Mouse (Mus musculus): Measurements from ENCODE around the gene Tbpl1. TPM values are rescaled to one million over a fixed set of nuclear protein-coding genes. Genes with fewer than 3 reads are reported as not detected.

Tbpl1 gene
- polyA plus RNA-seq, 1 experiment from 2014 or later = 52.7 TPM

DNA sequence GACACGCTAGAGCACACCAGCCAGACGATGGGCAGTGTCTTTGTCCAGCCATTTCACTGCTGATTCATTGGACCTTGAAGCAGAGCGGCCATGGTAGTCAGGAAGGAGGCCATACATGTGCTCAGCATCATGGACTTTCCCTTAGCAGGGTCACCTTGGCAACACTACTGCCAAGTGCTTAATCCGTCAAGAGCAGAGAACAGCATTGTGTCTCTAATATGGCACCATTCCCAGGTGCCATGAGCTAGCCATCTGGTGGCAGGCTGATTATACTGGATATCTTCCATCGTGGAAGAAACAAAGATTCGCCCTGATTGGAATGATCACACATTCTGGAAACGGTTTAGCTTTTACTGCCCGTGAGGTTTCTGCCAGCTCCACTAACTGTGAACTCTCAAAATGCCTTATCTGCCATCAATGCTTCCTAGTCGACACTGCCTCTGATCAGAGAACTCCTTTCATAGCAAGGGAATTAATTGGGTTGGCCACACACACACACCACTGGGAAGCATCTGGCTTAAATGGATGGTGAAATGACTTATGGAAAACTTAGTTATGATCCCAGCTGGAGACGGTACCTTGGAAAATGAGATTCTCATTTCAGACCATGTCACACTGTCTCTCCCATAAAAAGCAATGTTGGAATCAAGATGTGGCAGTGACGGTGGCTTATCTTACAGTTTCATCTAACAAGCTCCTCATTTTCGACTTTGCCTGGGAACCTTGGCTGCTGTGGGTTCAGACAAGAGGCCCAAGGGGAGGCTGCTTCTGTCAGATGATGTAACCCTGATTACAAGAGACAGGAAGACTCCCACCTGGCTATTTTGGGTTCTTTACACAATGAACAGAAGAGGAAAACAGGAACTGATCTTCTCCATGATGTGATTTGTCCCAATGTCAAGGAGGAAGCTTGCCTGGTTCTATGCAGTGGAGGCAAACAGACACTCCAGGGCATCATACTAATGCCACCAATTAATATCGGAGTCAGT lies 14.9 kb upstream of the Tbpl1 start:
- Histone ChIP-seq H3K4me2 (ENCODE audit: low read depth, low read length) (no peak overlapping the region), H3K9ac (ENCODE audit: low read length) (no peak overlapping the region), H3K27ac (ENCODE audit: low read length) (no peak overlapping the region), H3K36me3 (ENCODE audit: control insufficient read depth, insufficient read depth, low read length) (no peaks in the 10 kb centered on the region), H3K4me1 (ENCODE audit: control insufficient read depth, insufficient read depth, low read length) (peaks cover 5% of the 10 kb centered on the region; the same call in 1 of the 2 replicates), H3K4me3 (replicated peaks; ENCODE audit: low read length) (no peak overlapping the region), H3K27me3 (ENCODE audit: control insufficient read depth, insufficient read depth, low read length) (no peaks in the 10 kb centered on the region), H3K9me3 (replicated peaks; ENCODE audit: control insufficient read depth, low read length) (no peaks in the 10 kb centered on the region)
- WGBS = 63% methylated on average over 13 of the region's 13 CpGs
- ATAC-seq (ENCODE audit: insufficient read depth, low FRiP score) = no peak

DNA sequence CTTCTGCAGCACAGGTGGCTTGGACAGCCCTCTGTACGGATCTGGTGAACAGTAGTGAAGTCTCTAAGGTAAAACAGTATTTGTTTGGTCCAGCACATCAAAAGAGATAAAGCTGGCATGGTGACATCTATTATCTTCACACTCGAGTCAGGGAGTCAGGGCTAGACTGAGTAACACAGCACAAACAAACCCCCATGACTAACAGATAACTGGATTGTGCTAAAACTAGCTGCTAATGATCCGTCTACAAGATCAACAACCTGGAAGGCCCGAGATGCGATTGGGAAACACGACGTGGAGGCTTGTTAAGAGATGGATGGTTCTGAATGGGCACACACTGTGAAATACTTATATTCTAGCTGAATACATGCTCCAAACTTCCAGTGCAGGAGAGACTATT lies 14.2 kb upstream of the Tbpl1 start:
- WGBS = 51% methylated on average over 7 of the region's 7 CpGs
- H3K4me3 ChIP-seq (replicated peaks; ENCODE audit: low read length) = no peak overlapping the region

DNA sequence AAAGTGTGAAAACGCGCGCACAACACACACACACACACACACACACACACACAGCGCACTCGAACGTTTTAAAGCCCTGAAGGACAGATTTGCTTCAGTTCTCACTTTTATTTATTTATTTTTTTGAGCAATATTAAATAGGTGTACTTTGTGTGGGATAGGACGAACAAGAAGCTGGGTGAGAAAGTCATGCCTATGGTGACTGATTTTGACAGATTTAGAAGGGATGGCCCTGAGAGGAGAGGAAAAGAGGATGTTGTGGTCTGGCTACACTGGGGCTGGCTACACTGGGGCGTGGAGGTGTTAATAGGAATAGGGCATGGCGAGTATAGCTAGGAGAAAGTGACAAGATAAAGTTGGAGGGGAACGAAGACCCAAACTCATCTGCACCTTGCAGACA lies 443 bp upstream of the Tbpl1 start:
- no peak for ATAC-seq (ENCODE audit: insufficient read depth, low FRiP score)
- no peaks in the 10 kb centered on the region for H3K9me3 ChIP-seq (replicated peaks; ENCODE audit: control insufficient read depth, low read length)
- peak overlapping the region; percentile 86; the same call in 1 of the 2 replicates for H3K27ac ChIP-seq (ENCODE audit: low read length)
- H3K9ac ChIP-seq (ENCODE audit: low read length) = peak overlapping the region; percentile 94
- no peaks in the 10 kb centered on the region for H3K27me3 ChIP-seq (ENCODE audit: control insufficient read depth, insufficient read depth, low read length)
- H3K4me1 ChIP-seq (ENCODE audit: control insufficient read depth, insufficient read depth, low read length) = peaks cover 13% of the 10 kb centered on the region
- no peaks in the 10 kb centered on the region for H3K36me3 ChIP-seq (ENCODE audit: control insufficient read depth, insufficient read depth, low read length)
- peak overlapping the region; percentile 69 for H3K4me2 ChIP-seq (ENCODE audit: low read depth, low read length)
- peak overlapping the region; percentile 95 for H3K4me3 ChIP-seq (replicated peaks; ENCODE audit: low read length)
- WGBS = 48% methylated on average over 10 of the region's 10 CpGs

More for the DNA sequence above, 14.2 kb upstream of the Tbpl1 start:
- Histone ChIP-seq H3K4me2 (ENCODE audit: low read depth, low read length) (no peak overlapping the region), H3K36me3 (ENCODE audit: control insufficient read depth, insufficient read depth, low read length) (no peaks in the 10 kb centered on the region), H3K27ac (ENCODE audit: low read length) (no peak overlapping the region), H3K27me3 (ENCODE audit: control insufficient read depth, insufficient read depth, low read length) (no peaks in the 10 kb centered on the region), H3K9me3 (replicated peaks; ENCODE audit: control insufficient read depth, low read length) (no peaks in the 10 kb centered on the region), H3K4me1 (ENCODE audit: control insufficient read depth, insufficient read depth, low read length) (peaks cover 5% of the 10 kb centered on the region; the same call in 1 of the 2 replicates), H3K9ac (ENCODE audit: low read length) (no peak overlapping the region)
- ATAC-seq (ENCODE audit: insufficient read depth, low FRiP score) = no peak

DNA sequence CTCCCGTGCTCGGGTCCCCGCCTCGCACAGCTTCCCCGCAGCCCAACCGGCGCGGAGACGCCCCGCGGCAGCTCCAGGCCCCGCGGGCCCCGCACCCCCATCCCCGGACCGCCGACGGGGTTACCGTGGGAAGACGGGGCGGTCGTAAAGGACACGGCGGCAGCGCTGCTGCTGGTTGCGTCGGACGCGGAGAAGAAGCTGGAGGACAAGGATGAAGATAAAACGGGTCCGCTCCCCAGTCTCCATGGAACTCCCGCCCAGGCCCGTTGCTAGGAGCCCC lies 806 bp downstream of the Tbpl1 start:
- H3K27ac ChIP-seq (ENCODE audit: low read length) = peak overlapping the region; percentile 66
- under 1% methylated on average over 32 of the region's 33 CpGs for WGBS
- H3K4me3 ChIP-seq (replicated peaks; ENCODE audit: low read length) = peak overlapping the region; percentile 95
- H3K9me3 ChIP-seq (replicated peaks; ENCODE audit: control insufficient read depth, low read length) = no peaks in the 10 kb centered on the region
- peaks cover 13% of the 10 kb centered on the region for H3K4me1 ChIP-seq (ENCODE audit: control insufficient read depth, insufficient read depth, low read length)
- ATAC-seq (ENCODE audit: insufficient read depth, low FRiP score) = no peak
- H3K36me3 ChIP-seq (ENCODE audit: control insufficient read depth, insufficient read depth, low read length) = no peaks in the 10 kb centered on the region
- peak overlapping the region; percentile 79 for H3K4me2 ChIP-seq (ENCODE audit: low read depth, low read length)
- H3K9ac ChIP-seq (ENCODE audit: low read length) = peak overlapping the region; percentile 94
- H3K27me3 ChIP-seq (ENCODE audit: control insufficient read depth, insufficient read depth, low read length) = no peaks in the 10 kb centered on the region

DNA sequence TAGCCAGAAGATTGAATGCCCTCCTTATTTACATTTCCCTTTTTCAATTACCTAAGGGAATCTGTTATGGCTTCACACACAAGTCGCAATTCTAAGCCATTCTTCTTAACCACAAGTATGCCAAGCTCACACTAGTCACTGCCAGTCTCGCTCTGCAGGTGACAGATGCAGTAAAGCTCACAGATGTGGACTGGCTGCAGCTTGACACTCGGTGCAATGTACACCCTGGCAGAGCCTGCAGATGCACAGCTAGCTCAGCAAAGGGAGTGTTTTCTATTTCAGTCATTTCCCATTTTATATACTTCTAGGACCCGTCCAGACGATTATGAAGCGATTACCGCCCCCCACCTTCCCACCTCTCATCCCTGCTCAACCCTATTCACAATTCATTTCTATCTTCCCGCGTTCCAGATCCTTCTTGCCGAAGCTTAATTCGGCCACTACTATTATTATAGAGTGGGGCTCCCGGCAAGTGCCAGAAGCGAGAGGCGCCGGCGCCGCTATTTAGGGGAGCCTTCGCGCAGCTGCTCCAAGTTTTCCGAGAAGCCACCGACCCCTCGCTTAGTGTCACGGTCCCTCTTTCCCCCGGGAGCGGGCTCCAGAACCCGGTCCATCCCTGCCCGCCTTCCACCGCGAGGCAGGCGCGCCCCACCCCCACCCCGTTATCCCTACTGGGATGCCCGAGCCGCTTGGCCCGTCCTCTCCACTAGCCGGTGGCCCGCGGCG lies 1.3 kb downstream of the Tbpl1 start:
- peak overlapping the region; percentile 66 for H3K27ac ChIP-seq (ENCODE audit: low read length)
- H3K9ac ChIP-seq (ENCODE audit: low read length) = peak overlapping the region; percentile 94
- H3K4me3 ChIP-seq (replicated peaks; ENCODE audit: low read length) = peak overlapping the region; percentile 95
- H3K9me3 ChIP-seq (replicated peaks; ENCODE audit: control insufficient read depth, low read length) = no peaks in the 10 kb centered on the region
- whole genome bisulfite sequencing = under 1% methylated on average over 39 of the region's 39 CpGs
- H3K4me2 ChIP-seq (ENCODE audit: low read depth, low read length) = peak overlapping the region; percentile 79
- no peaks in the 10 kb centered on the region for H3K27me3 ChIP-seq (ENCODE audit: control insufficient read depth, insufficient read depth, low read length)
- peaks cover 13% of the 10 kb centered on the region for H3K4me1 ChIP-seq (ENCODE audit: control insufficient read depth, insufficient read depth, low read length)
- ATAC-seq (ENCODE audit: insufficient read depth, low FRiP score) = peak; percentile 54; the same call in 1 of the 2 replicates
- H3K36me3 ChIP-seq (ENCODE audit: control insufficient read depth, insufficient read depth, low read length) = no peaks in the 10 kb centered on the region

DNA sequence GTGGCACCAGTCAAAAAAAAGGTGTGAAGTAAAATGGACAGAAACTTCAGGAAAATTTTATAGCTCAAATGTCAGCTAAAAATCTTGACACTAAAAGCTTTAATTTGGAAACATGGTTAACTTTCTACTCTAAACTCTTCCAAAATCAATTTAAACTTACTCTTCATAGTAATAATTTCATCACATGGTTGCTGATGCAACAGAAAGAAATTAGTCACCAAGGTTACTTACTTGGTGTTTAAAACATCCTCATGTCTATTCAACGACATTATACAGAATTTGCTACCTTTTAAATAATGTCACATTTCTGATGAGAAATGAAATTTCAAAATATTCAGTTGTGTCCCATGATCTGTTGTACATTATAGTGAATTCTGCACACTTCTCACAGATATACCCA lies 3.5 kb downstream of the Tbpl1 start:
- H3K9me3 ChIP-seq (replicated peaks; ENCODE audit: control insufficient read depth, low read length) = no peaks in the 10 kb centered on the region
- no peak overlapping the region for H3K27ac ChIP-seq (ENCODE audit: low read length)
- no peaks in the 10 kb centered on the region for H3K36me3 ChIP-seq (ENCODE audit: control insufficient read depth, insufficient read depth, low read length)
- peaks cover 13% of the 10 kb centered on the region for H3K4me1 ChIP-seq (ENCODE audit: control insufficient read depth, insufficient read depth, low read length)
- no peak overlapping the region for H3K4me2 ChIP-seq (ENCODE audit: low read depth, low read length)
- 79% methylated on average over 1 of the region's 1 CpGs for WGBS
- no peak overlapping the region for H3K9ac ChIP-seq (ENCODE audit: low read length)
- H3K27me3 ChIP-seq (ENCODE audit: control insufficient read depth, insufficient read depth, low read length) = no peaks in the 10 kb centered on the region
- no peak overlapping the region for H3K4me3 ChIP-seq (replicated peaks; ENCODE audit: low read length)
- ATAC-seq (ENCODE audit: insufficient read depth, low FRiP score) = no peak

DNA sequence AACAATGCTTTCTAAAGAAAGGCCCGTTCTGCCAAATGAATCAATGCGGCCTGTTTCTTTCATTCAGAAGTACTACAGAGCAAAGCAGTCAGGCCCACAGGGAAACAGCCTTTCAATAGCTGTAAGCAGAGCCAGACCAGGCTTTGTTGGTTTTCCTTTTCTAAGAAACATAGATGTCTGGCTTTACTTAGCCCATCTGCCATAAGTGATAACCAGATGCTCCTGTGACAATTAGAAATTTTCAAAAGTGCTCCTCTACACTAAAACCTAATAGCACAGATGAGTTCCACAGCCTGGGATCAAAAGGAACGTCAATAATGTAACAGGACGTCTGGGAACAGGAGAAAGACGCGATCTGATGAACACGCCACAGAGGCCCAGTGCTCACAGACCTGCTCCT lies 5.4 kb downstream of the Tbpl1 start:
- no peak overlapping the region for H3K9ac ChIP-seq (ENCODE audit: low read length)
- H3K4me3 ChIP-seq (replicated peaks; ENCODE audit: low read length) = no peak overlapping the region
- WGBS = 81% methylated on average over 7 of the region's 7 CpGs
- H3K36me3 ChIP-seq (ENCODE audit: control insufficient read depth, insufficient read depth, low read length) = no peaks in the 10 kb centered on the region
- H3K27me3 ChIP-seq (ENCODE audit: control insufficient read depth, insufficient read depth, low read length) = no peaks in the 10 kb centered on the region
- H3K4me2 ChIP-seq (ENCODE audit: low read depth, low read length) = no peak overlapping the region
- H3K9me3 ChIP-seq (replicated peaks; ENCODE audit: control insufficient read depth, low read length) = no peaks in the 10 kb centered on the region
- H3K4me1 ChIP-seq (ENCODE audit: control insufficient read depth, insufficient read depth, low read length) = peaks cover 13% of the 10 kb centered on the region
- H3K27ac ChIP-seq (ENCODE audit: low read length) = no peak overlapping the region
- no peak for ATAC-seq (ENCODE audit: insufficient read depth, low FRiP score)

DNA sequence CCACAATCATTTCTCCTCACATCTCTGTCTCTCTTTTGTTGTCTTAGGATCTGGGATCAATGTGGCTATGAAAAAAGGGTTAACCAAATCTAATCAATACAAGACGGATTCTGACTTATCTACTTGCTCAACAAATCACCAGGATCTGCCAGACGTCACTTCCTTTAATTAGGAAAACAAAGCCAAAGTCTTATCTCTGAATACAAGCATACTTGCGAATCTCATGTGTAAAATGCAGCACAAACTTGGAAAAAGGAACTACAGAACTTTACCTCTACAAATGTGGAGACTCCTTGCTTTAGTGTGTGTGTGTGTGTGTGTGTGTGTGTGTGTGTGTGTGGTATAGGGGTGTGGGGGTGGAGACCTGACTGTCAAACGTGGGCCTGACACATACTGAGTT lies 6.6 kb downstream of the Tbpl1 start:
- no peak overlapping the region for H3K27ac ChIP-seq (ENCODE audit: low read length)
- ATAC-seq (ENCODE audit: insufficient read depth, low FRiP score) = no peak
- no peaks in the 10 kb centered on the region for H3K27me3 ChIP-seq (ENCODE audit: control insufficient read depth, insufficient read depth, low read length)
- no peak overlapping the region for H3K4me3 ChIP-seq (replicated peaks; ENCODE audit: low read length)
- H3K36me3 ChIP-seq (ENCODE audit: control insufficient read depth, insufficient read depth, low read length) = no peaks in the 10 kb centered on the region
- no peak overlapping the region for H3K9ac ChIP-seq (ENCODE audit: low read length)
- no peaks in the 10 kb centered on the region for H3K9me3 ChIP-seq (replicated peaks; ENCODE audit: control insufficient read depth, low read length)
- WGBS = 50% methylated on average over 4 of the region's 4 CpGs
- no peak overlapping the region for H3K4me2 ChIP-seq (ENCODE audit: low read depth, low read length)
- H3K4me1 ChIP-seq (ENCODE audit: control insufficient read depth, insufficient read depth, low read length) = peaks cover 11% of the 10 kb centered on the region

Data from stomach, embryonic 16.5 days (tissue).